Mouse (Mus musculus) neural tube, embryonic 11.5 days (tissue): ENCODE measurements around the gene 1190002N15Rik. TPM values are rescaled to one million over a fixed set of nuclear protein-coding genes. Genes with fewer than 3 reads are reported as not detected.

Source experiments
- ATAC-seq: fragments of 200-750 bp; cut with Nextera tagmentation; 2 replicates; pipeline ENCODE4 v1.8.0; 2017; ENCODE audit warnings: moderate number of reproducible peaks, mild to moderate bottlenecking, moderate TSS enrichment, moderate library complexity; ENCODE audit not compliant: insufficient read depth, low FRiP score, low TSS enrichment
- DNase-seq: peaks from one replicate; pipeline ENCODE4 v3.0.0-alpha.2; 2015; ENCODE audit warnings: low spot score
- H3K27ac ChIP-seq: fragments of 300-500 bp; sonication (generic); 2 replicates; pipeline ENCODE4 v1.5.1; 2014; ENCODE audit warnings: low read depth, mild to moderate bottlenecking, low read length
- H3K27me3 ChIP-seq: fragments of 300-500 bp; sonication (generic); 2 replicates; pipeline ENCODE4 v1.6.1; 2014; ENCODE audit warnings: mild to moderate bottlenecking, low read length, mixed read lengths; ENCODE audit not compliant: control insufficient read depth, insufficient read depth
- H3K36me3 ChIP-seq: fragments of 300-500 bp; sonication (generic); 2 replicates; pipeline ENCODE4 v1.6.1; 2014; ENCODE audit warnings: mild to moderate bottlenecking, low read length, moderate library complexity, mixed read lengths; ENCODE audit not compliant: control insufficient read depth, insufficient read depth
- H3K4me1 ChIP-seq: fragments of 300-500 bp; sonication (generic); 2 replicates; pipeline ENCODE4 v1.6.1; 2014; ENCODE audit warnings: low read length, mixed read lengths; ENCODE audit not compliant: control insufficient read depth, insufficient read depth
- H3K4me2 ChIP-seq: fragments of 300-500 bp; sonication (generic); 2 replicates; pipeline ENCODE4 v1.6.1; 2014; ENCODE audit warnings: low read depth, mild to moderate bottlenecking, moderate library complexity
- H3K4me3 ChIP-seq: fragments of 300-500 bp; sonication (generic); 2 replicates; pipeline ENCODE4 v1.5.1; 2014; ENCODE audit warnings: low read depth, low read length
- H3K9ac ChIP-seq: fragments of 300-500 bp; sonication (generic); 2 replicates; pipeline ENCODE4 v1.6.1; 2014; ENCODE audit warnings: mild to moderate bottlenecking, low read length
- H3K9me3 ChIP-seq: fragments of 300-500 bp; sonication (generic); 2 replicates; pipeline ENCODE4 v1.6.1; 2016; ENCODE audit warnings: low read length; ENCODE audit not compliant: control insufficient read depth
- WGBS: fragments of 180-500 bp; shearing (Covaris S2); extraction: QIAGEN DNeasy Blood & Tissue Kit; methylation state at CpG from one replicate; pipeline ENCODE4 v1.1.7; 2014; 5-methylcytosine and 5-hydroxymethylcytosine counted together
- polyA plus RNA-seq: library from polyadenylated mRNA; unstranded; fragments of >200 nt; fragmentation: Nextera tagmentation; extraction: Ambion mirVana; gene quantifications from 2 replicates; pipeline ENCODE4 v1.2.1, GENCODE M21; 2014

1190002N15Rik gene
- polyA plus RNA-seq = 34.2 TPM in 2 replicates

DNA sequence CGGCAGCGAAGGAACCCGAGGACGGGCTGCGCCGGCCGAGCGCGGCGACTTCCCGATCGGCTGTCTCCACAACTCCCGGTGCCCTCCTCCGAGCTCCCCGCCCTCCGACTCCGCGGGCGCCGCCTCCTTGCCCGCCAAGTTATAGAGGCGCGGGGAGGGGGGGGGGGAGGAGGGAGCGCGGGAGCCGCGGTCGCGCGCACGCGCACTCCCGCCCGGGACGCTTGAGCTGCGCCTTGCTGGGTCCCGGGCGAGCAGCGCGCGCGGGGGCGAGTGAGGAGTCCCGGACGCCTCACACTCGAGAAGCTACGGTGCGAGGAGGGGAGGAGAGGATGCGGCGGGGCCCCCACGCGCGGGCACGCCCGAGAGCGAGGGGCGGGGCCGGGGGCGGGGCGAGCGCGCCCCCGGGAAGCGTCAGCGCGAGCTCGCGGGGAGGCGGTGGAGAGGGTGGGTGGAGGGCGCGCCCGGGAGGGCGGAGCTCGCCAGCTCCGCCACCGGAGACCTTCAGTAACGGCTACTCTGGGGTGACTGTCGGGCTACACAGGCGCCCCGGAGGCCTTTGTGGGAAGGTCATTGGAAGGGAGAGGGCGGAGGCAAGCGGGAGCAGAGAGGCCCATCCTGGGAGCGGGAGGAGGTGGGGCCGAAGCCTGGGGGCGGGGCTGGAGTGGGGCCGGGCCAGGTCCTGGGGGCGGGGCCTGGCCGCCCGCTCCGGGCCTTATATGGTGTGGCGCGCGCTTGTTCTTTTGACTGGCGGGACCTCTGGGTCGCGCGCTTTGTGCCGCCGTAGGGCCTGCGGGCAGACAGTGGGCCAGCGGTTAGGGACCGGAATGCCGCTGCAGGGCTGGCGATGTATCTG lies at the start of gene 1190002N15Rik:
1190002N15Rik (minus strand) TSS at position 112 of the 853 bp plus-strand sequence.
- Histone ChIP-seq H3K4me2 (peak within 1 kb of the TSS; percentile 89), H3K9me3 (no peaks in the 10 kb centered on the region), H3K9ac (peak within 1 kb of the TSS; percentile 83), H3K36me3 (no peaks in the 10 kb centered on the region), H3K4me3 (peak within 1 kb of the TSS; percentile 77), H3K4me1 (peaks cover 5% of the 10 kb centered on the region; the same call in 1 of the 2 replicates), H3K27me3 (no peaks in the 10 kb centered on the region), H3K27ac (peak within 1 kb of the TSS; percentile 95)
- DNase-seq (peak; percentile 97), ATAC-seq (peak; percentile 91)
- under 1% methylated on average over 36 of the region's 104 CpGs for WGBS

DNA sequence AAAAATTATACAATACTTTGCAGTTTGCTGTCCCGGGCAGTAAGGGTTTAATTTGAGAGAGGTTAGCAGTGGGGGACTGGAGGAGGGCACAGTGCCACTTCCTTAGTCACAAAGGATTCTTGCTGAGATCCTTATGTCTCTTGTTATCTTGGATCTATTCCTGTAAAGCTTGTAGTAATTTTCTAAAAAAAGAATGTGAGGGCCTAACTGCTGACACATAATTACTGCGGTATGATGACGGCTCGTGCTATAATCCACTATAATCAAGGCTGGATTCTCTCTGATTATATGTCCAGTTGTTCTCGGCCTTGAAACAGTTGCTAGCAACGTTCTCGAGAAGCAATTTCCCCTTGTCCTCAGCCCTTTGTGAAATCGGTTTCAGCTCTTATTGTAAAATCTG lies 44.4 kb upstream of the 1190002N15Rik start:
- Histone ChIP-seq H3K4me1 (no peaks in the 10 kb centered on the region), H3K27ac (no peak overlapping the region), H3K4me3 (no peak overlapping the region), H3K36me3 (no peaks in the 10 kb centered on the region), H3K9me3 (no peaks in the 10 kb centered on the region), H3K27me3 (no peaks in the 10 kb centered on the region), H3K4me2 (no peak overlapping the region), H3K9ac (no peak overlapping the region)
- 82% methylated on average over 8 of the region's 8 CpGs for WGBS
- DNase-seq (no peak), ATAC-seq (no peak)

DNA sequence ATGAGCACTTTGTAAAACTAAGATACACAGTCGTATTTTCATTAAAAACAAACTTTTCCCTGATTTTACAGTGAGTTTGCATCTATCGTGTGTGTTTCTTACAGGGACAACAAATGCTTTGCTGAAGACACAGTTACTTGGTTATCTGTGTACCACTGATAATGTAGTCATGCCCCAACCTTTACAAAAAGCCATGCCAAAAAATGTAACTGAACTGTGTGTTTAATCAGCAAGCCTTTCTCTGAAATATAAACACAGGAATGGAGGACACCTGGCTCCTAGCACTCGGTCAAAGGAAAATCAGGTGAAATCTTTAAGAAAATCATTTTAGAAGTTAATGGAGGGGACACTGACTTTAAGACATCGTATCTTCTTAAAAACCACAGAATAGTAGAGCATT lies 43.8 kb upstream of the 1190002N15Rik start:
- Histone ChIP-seq H3K27ac (no peak overlapping the region), H3K27me3 (no peaks in the 10 kb centered on the region), H3K4me1 (no peaks in the 10 kb centered on the region), H3K36me3 (no peaks in the 10 kb centered on the region), H3K4me2 (no peak overlapping the region), H3K4me3 (no peak overlapping the region), H3K9me3 (no peaks in the 10 kb centered on the region), H3K9ac (no peak overlapping the region)
- DNase-seq = no peak
- no peak for ATAC-seq
- 91% methylated on average over 4 of the region's 4 CpGs for WGBS

GRCm38 (mm10) chr9:94580071-94580737 lies 42.3 kb upstream of the 1190002N15Rik start:
- ATAC-seq (no peak), DNase-seq (no peak)
- no peak overlapping the region for H3K4me3 ChIP-seq
- no peak overlapping the region for H3K4me2 ChIP-seq
- no peak overlapping the region for H3K27ac ChIP-seq
- no peak overlapping the region for H3K9ac ChIP-seq
- no peaks in the 10 kb centered on the region for H3K4me1 ChIP-seq
- H3K36me3 ChIP-seq = no peaks in the 10 kb centered on the region
- no peaks in the 10 kb centered on the region for H3K9me3 ChIP-seq
- no peaks in the 10 kb centered on the region for H3K27me3 ChIP-seq
- WGBS = 93% methylated on average over 3 of the region's 3 CpGs

- DNase-seq = no peak
Measured at GRCm38 (mm10) chr9:94571802-94572201, 33.9 kb upstream of the 1190002N15Rik start.

DNA sequence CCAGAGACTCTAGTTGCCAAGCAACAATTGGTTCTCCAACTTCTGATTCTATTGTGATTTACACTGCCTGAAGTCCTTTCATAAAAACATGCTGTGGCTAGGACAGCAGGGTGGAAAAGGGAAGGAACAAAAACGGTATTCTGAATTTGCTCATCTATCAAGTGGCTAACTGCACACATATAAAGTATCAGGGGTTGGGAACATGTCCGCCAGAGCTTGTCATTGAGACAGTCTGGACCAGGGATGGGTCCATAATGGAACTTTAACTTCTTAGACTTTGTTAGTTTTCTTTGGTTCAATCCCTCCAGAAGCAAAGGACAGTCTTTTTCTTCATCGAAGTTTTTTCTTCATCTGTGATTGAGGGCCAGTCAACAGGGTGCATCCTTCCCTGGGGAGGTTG lies 30.5 kb upstream of the 1190002N15Rik start:
- Histone ChIP-seq H3K4me3 (no peak overlapping the region), H3K9ac (no peak overlapping the region), H3K27me3 (no peaks in the 10 kb centered on the region), H3K27ac (no peak overlapping the region), H3K9me3 (no peaks in the 10 kb centered on the region), H3K4me2 (no peak overlapping the region), H3K4me1 (no peaks in the 10 kb centered on the region), H3K36me3 (no peaks in the 10 kb centered on the region)
- DNase-seq = no peak
- ATAC-seq = 0 out of 2 replicates have a peak, but pooled peaks have one; percentile 9
- WGBS = 74% methylated on average over 3 of the region's 3 CpGs

More at GRCm38 (mm10) chr9:94571802-94572201, 33.9 kb upstream of the 1190002N15Rik start:
- H3K36me3 ChIP-seq = no peaks in the 10 kb centered on the region
- H3K9me3 ChIP-seq = no peaks in the 10 kb centered on the region
- no peak for ATAC-seq
- no peaks in the 10 kb centered on the region for H3K27me3 ChIP-seq
- H3K4me2 ChIP-seq = no peak overlapping the region
- H3K4me3 ChIP-seq = no peak overlapping the region
- no peaks in the 10 kb centered on the region for H3K4me1 ChIP-seq
- 70% methylated on average over 1 of the region's 1 CpGs for WGBS
- H3K27ac ChIP-seq = no peak overlapping the region
- no peak overlapping the region for H3K9ac ChIP-seq

GRCm38 (mm10) chr9:94567722-94568314 lies 29.9 kb upstream of the 1190002N15Rik start:
- Histone ChIP-seq H3K4me3 (no peak overlapping the region), H3K4me1 (no peaks in the 10 kb centered on the region), H3K36me3 (no peaks in the 10 kb centered on the region), H3K27me3 (no peaks in the 10 kb centered on the region), H3K4me2 (no peak overlapping the region), H3K9me3 (no peaks in the 10 kb centered on the region), H3K9ac (no peak overlapping the region), H3K27ac (no peak overlapping the region)
- ATAC-seq (no peak), DNase-seq (peak; percentile 15)
- WGBS = 67% methylated on average over 5 of the region's 5 CpGs

DNA sequence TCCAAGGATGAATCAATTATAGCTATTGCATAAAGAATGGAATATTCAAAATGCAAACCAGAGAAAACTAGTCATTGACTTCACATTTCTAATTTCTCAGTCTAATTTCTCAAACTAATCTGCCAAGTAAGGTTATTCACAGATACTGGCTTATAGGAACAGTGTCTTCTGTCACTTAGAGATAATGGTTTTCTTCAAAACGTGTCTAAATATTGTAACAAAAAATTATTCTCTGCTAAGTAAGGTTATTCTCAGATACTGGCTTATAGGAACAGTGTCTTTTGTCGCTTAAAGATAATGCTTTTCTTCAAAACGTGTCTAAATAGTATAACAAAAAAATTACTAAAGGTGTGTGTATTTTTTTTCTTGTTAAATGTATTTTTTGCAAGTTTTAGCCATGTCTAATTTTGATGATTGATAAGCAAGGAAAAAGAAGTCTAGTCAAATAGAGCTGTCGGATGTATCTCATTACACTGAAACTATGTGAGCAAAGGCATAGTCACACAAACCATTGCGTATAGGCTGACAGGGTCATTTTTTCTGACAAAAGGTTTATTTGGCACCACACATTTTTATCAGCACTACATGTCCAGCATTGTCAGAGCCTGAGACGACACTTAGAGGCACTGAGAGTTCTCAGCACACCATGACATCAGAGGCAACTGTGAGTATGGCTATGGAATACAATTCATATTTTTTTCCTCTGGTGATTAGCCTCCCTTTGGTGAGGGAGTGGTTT lies 19.1 kb upstream of the 1190002N15Rik start:
- H3K27ac ChIP-seq = no peak overlapping the region
- no peak overlapping the region for H3K4me2 ChIP-seq
- ATAC-seq = no peak
- no peak for DNase-seq
- no peaks in the 10 kb centered on the region for H3K9me3 ChIP-seq
- no peaks in the 10 kb centered on the region for H3K27me3 ChIP-seq
- no peak overlapping the region for H3K4me3 ChIP-seq
- no peaks in the 10 kb centered on the region for H3K4me1 ChIP-seq
- H3K9ac ChIP-seq = no peak overlapping the region
- H3K36me3 ChIP-seq = no peaks in the 10 kb centered on the region
- 80% methylated on average over 6 of the region's 6 CpGs for WGBS
